Mouse (Mus musculus) C2C12 (cell line): ENCODE data around the gene Itpkc. TPM values are rescaled to one million over a fixed set of nuclear protein-coding genes. Genes with fewer than 3 reads are reported as not detected.

ENCODE experiments used
- H3K27me3 ChIP-seq: one replicate; pipeline ENCODE4 v1.6.1; 2011; ENCODE audit not compliant: control insufficient read depth, insufficient read depth, insufficient read length
- H3K36me3 ChIP-seq: one replicate; pipeline ENCODE4 v1.6.1; 2011; ENCODE audit not compliant: control insufficient read depth, insufficient read depth
- H3K4me3 ChIP-seq: one replicate; pipeline ENCODE4 v1.5.1; 2011; ENCODE audit warnings: mild to moderate bottlenecking, control low read depth; ENCODE audit not compliant: poor library complexity, insufficient read depth, severe bottlenecking
- H3K79me2 ChIP-seq: one replicate; pipeline ENCODE4 v1.6.1; 2011; ENCODE audit not compliant: control insufficient read depth, insufficient read depth
- H3K79me3 ChIP-seq: one replicate; pipeline ENCODE4 v1.6.1; 2011; ENCODE audit warnings: low read depth, control low read depth
- H3ac ChIP-seq: one replicate; pipeline ENCODE3; 2011; ENCODE audit warnings: low read depth; ENCODE audit not compliant: control insufficient read depth, insufficient read length
- CEBPB ChIP-seq: IDR thresholded peaks from one replicate; pipeline ENCODE4 v1.6.1; 2011; ENCODE audit warnings: low read depth, mild to moderate bottlenecking, control low read depth, moderate library complexity
- CTCF ChIP-seq: IDR thresholded peaks from one replicate; pipeline ENCODE4 v1.5.1; 2011; ENCODE audit not compliant: control insufficient read depth, insufficient read depth, insufficient read length
- FOSL1 ChIP-seq: IDR thresholded peaks from one replicate; pipeline ENCODE4 v1.8.0; 2011; ENCODE audit warnings: mild to moderate bottlenecking, low read length; ENCODE audit not compliant: poor library complexity, insufficient read depth, severe bottlenecking
- MAX ChIP-seq: IDR thresholded peaks from one replicate; pipeline ENCODE4 v1.6.1; 2011; ENCODE audit warnings: mild to moderate bottlenecking, control low read depth
- MYOD1 ChIP-seq: IDR thresholded peaks from one replicate; pipeline ENCODE4 v1.6.1; 2011; ENCODE audit warnings: low read depth; ENCODE audit not compliant: control insufficient read depth, insufficient read length
- MYOG ChIP-seq: IDR thresholded peaks from one replicate; pipeline ENCODE4 v1.6.1; 2011; ENCODE audit not compliant: control insufficient read depth, insufficient read length; ENCODE audit errors: extremely low read depth
- USF1 ChIP-seq: IDR thresholded peaks from one replicate; pipeline ENCODE4 v1.6.1; 2011; ENCODE audit warnings: low read depth, mild to moderate bottlenecking, control low read depth, moderate library complexity
- polyA plus RNA-seq: library from polyadenylated mRNA; unstranded; fragments of >200 nt; fragmentation: generic; extraction: Trizol; gene quantifications from one replicate; pipeline ENCODE4 v1.2.1, GENCODE M21; 2012; ENCODE audit warnings: missing spikeins

Itpkc gene
- polyA plus RNA-seq, 1 experiment: 5.7 TPM

DNA sequence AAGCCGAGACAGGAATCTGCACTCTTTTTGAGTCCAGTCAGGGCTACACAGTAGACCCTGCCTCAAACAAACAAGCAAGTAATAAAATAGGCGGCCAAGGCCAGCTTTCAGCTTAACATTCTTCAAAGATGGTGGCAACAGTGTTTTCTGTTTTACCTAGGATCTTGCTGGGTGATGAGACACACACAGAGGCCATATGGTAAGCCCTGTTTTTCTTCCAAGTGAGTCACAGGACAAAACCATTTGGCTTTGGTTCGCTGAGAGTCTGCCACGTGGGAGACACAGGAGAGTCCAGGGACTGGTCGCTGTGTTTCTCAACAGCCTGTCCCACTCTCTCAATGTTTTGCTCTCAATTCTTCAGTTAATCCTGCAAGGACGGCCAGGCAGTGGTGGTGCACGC lies 9.9 kb downstream of the Itpkc start:
- Histone ChIP-seq H3K27me3 (no peaks in the 10 kb centered on the region), H3K4me3 (no peak overlapping the region), H3K79me3 (no peaks in the 10 kb centered on the region), H3K36me3 (no peaks in the 10 kb centered on the region), H3K79me2 (no peaks in the 10 kb centered on the region), H3ac (no peak overlapping the region)
- TF ChIP-seq CEBPB: no peak
- TF ChIP-seq USF1: no peak
- TF ChIP-seq CTCF: no peak
- TF ChIP-seq MAX: no peak
- no peak for TF ChIP-seq MYOD1
- no peak for TF ChIP-seq MYOG
- no peak for TF ChIP-seq FOSL1

DNA sequence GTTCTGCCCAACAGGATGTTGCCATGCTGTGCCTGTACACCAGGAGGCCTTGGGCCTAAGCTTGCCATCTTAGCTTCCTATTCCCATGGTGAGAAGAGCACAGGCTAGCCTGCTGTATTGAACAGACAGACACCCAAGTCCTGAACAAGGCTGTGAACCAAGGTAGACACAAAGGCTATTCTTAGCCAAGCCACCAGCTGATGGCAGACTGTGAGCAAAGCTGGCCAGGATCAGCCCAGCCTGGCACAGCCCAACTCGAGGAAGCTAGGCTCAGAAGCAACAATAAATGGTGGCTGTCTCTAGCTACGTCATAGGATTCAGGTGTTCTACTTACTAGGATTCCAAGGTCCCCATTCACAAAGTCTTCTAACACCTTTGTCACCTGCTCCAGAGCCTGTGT lies 15.8 kb downstream of the Itpkc start:
- Histone ChIP-seq H3ac (no peak overlapping the region), H3K36me3 (peaks cover 17% of the 10 kb centered on the region), H3K79me3 (no peaks in the 10 kb centered on the region), H3K4me3 (no peak overlapping the region), H3K79me2 (no peaks in the 10 kb centered on the region), H3K27me3 (no peaks in the 10 kb centered on the region)
- TF ChIP-seq FOSL1 (no peak), CEBPB (no peak), MYOD1 (no peak), MYOG (no peak), CTCF (no peak), MAX (no peak), USF1 (no peak)

- no peaks in the 10 kb centered on the region for H3K79me2 ChIP-seq
- H3K4me3 ChIP-seq: no peak overlapping the region
- TF ChIP-seq FOSL1 (no peak), USF1 (no peak), MYOD1 (no peak)
- H3K27me3 ChIP-seq: no peaks in the 10 kb centered on the region
- no peak overlapping the region for H3ac ChIP-seq
- peaks cover 6% of the 10 kb centered on the region for H3K36me3 ChIP-seq
- no peaks in the 10 kb centered on the region for H3K79me3 ChIP-seq
Measured at GRCm38 (mm10) chr7:27203730-27204449, 24.6 kb downstream of the Itpkc start.

DNA sequence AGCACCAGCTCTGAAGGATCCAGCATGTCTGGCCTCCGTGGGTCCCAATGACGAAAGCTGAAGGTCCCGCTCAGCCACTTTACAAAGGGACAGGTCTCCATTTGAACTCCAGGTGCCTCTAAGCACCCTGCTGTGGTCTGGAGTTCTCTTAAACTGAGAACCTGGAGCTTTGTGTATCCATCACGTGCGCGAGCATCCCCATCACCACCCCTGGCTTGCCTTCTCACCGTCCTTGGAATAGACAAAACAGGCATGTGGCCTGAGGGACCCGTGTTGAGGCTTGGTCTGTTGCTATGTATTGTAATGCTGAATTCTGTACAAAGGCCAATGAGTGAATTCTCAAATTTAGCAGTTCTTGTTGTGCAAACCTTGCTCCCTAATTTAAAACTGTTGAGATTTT lies 29.7 kb downstream of the Itpkc start:
- no peak overlapping the region for H3K4me3 ChIP-seq
- peaks cover 15% of the 10 kb centered on the region for H3K36me3 ChIP-seq
- H3ac ChIP-seq: no peak overlapping the region
- no peaks in the 10 kb centered on the region for H3K27me3 ChIP-seq
- peaks cover 21% of the 10 kb centered on the region for H3K79me2 ChIP-seq
- peaks cover 17% of the 10 kb centered on the region for H3K79me3 ChIP-seq
- no peak for TF ChIP-seq CTCF
- no peak for TF ChIP-seq MYOD1
- no peak for TF ChIP-seq USF1
- TF ChIP-seq MYOG: no peak
- no peak for TF ChIP-seq CEBPB
- no peak for TF ChIP-seq MAX
- no peak for TF ChIP-seq FOSL1

GRCm38 (mm10) chr7:27198355-27198754 lies 30.1 kb downstream of the Itpkc start:
- H3ac ChIP-seq: no peak overlapping the region
- no peak for TF ChIP-seq CEBPB
- TF ChIP-seq MAX: no peak
- no peak for TF ChIP-seq MYOD1
- no peak for TF ChIP-seq FOSL1
- TF ChIP-seq CTCF: no peak
- TF ChIP-seq USF1: no peak
- TF ChIP-seq MYOG: no peak
- H3K4me3 ChIP-seq: no peak overlapping the region
- H3K79me2 ChIP-seq: peaks cover 26% of the 10 kb centered on the region
- peaks cover 18% of the 10 kb centered on the region for H3K36me3 ChIP-seq
- H3K79me3 ChIP-seq: peaks cover 22% of the 10 kb centered on the region
- H3K27me3 ChIP-seq: no peaks in the 10 kb centered on the region

GRCm38 (mm10) chr7:27197634-27198033 lies 30.8 kb downstream of the Itpkc start:
- no peaks in the 10 kb centered on the region for H3K27me3 ChIP-seq
- TF ChIP-seq MYOD1 (no peak), USF1 (no peak), FOSL1 (no peak), CTCF (no peak), MYOG (no peak)
- H3K79me3 ChIP-seq: peaks cover 28% of the 10 kb centered on the region
- no peak overlapping the region for H3ac ChIP-seq
- H3K79me2 ChIP-seq: peaks cover 33% of the 10 kb centered on the region
- no peak overlapping the region for H3K4me3 ChIP-seq
- peaks cover 18% of the 10 kb centered on the region for H3K36me3 ChIP-seq
